Mouse (Mus musculus) lung, adult 2 months (tissue): ENCODE measurements around the gene Slc46a1.

Experiments used
- CTCF ChIP-seq: fragments of 200-500 bp; IDR thresholded peaks from 2 replicates; pipeline ENCODE4 v1.5.1; 2011; ENCODE audit warnings: mild to moderate bottlenecking, low read length, control low read depth; ENCODE audit not compliant: insufficient read depth
- POLR2A ChIP-seq: fragments of 200-500 bp; IDR thresholded peaks from 2 replicates; pipeline ENCODE4 v1.6.1; 2011; ENCODE audit warnings: low read depth, mild to moderate bottlenecking, control low read depth, low read length, borderline replicate concordance; ENCODE audit errors: extremely low read depth

DNA sequence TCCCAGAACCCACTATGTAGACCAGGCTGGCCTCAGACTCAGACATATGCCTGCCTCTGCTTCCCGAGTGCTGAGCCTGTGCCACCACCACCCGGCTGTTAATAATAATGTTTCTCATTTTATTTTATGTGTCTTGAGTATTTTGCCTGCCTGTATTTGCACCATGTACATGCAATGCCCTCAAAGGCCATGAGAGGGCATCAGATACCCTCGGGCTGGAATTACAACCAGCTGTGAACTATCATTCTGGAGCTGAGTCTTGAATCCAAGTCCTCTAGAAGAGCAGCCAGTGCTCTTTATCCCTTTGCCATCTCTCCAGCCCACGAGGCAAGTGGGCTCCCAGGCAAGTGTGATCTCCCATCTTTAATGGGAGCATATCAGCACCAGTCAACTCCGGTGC lies 10.2 kb upstream of the Slc46a1 start:
- TF ChIP-seq POLR2A (no peak), CTCF (no peak; the same call in 1 of the 2 replicates)
